Mouse (Mus musculus) spleen, embryonic (tissue): ENCODE measurements around the gene Cacna1i.

ENCODE experiments used
- CTCF ChIA-PET: fragments of 350-600 bp; sonication (Branson Sonifier 250); formaldehyde crosslinking; loops from one replicate; lab custom pipeline; 2022; lab: Charles Lee

The Cacna1i gene

GRCm38 (mm10) chr15:80286851-80287415 lies at the start of gene Cacna1i:
Gene Cacna1i, plus strand, starts transcription at chr15:80287238.
- CTCF ChIA-PET = no interaction called here

GRCm38 (mm10) chr15:80248135-80248534 lies 38.9 kb upstream of the Cacna1i start:
- CTCF ChIA-PET = interaction anchor here (0.7 kb wide), 1 partner anchor 9 kb away, joined by 3 read pairs; no protein-coding TSS in a partner anchor

GRCm38 (mm10) chr15:80248596-80248995 lies 38.4 kb upstream of the Cacna1i start:
- CTCF ChIA-PET = interaction anchor here (0.7 kb wide), 1 partner anchor 10 kb away, joined by 3 read pairs; no protein-coding TSS in a partner anchor

GRCm38 (mm10) chr15:80249672-80250071 lies 37.4 kb upstream of the Cacna1i start:
- CTCF ChIA-PET = no interaction called here

GRCm38 (mm10) chr15:80250586-80250985 lies 36.5 kb upstream of the Cacna1i start:
- CTCF ChIA-PET = no interaction called here

DNA sequence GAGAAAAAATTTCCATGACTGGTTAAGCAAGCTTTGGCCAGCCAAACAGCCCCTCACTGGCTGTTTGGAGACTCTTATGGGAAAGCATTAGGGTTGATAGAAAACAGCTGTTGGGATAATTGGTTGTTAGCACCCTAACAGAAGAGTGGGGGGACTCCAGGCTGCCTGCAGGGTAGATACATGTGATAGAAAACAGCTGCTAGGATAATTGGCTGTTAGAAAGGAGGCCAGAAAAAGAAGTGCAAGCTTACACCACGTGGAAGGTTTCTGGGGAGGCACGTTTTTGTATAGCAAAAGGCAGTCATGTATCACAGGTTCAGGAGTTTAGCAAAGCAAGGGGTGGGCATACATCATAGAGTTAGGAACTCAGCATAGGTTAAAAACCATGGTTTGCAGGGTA lies 33.5 kb upstream of the Cacna1i start:
- CTCF ChIA-PET = no interaction called here

DNA sequence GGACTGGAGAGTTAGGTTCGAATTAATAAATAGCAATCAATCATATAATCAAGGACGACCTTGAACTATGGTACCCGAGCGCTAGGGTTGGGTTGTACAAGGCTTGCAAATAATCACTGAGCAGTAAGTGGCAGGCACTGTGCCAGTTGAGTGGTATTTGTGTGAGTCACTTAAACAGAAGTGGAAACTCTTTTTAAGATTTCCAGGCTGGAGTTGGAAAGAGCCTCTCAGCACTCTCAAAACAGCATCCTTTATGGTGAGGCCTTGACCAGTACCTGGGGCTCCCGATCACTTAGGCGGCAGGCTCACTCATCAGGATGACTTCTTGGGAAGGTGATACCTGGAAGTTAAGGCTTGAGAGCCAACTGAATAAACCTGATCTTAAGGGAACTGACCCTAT lies 32.8 kb upstream of the Cacna1i start:
- CTCF ChIA-PET = interaction anchor here (1.1 kb wide), 1 partner anchor 23 kb away, joined by 4 read pairs; no protein-coding TSS in a partner anchor

- CTCF ChIA-PET = interaction anchor here (0.5 to 1.1 kb wide), 3 partner anchors 24 to 1375 kb away, joined by 3 to 7 read pairs (median 4); no protein-coding TSS in a partner anchor
These were observed 32.0 kb upstream of the Cacna1i start, which contains the start of gene Atf4 for GRCm38 (mm10) chr15:80254847-80255645. Gene Atf4, plus strand, starts transcription at chr15:80255184.

GRCm38 (mm10) chr15:80255646-80256121 lies 31.4 kb upstream of the Cacna1i start:
- CTCF ChIA-PET = interaction anchor here (0.5 to 0.6 kb wide), 2 partner anchors 44 to 1375 kb away, joined by 3 to 7 read pairs; no protein-coding TSS in a partner anchor

- CTCF ChIA-PET = interaction anchor here (0.5 kb wide), 1 partner anchor 379 kb away, joined by 10 read pairs; no protein-coding TSS in a partner anchor
These were observed 30.8 kb upstream of the Cacna1i start for GRCm38 (mm10) chr15:80256242-80256641.

DNA sequence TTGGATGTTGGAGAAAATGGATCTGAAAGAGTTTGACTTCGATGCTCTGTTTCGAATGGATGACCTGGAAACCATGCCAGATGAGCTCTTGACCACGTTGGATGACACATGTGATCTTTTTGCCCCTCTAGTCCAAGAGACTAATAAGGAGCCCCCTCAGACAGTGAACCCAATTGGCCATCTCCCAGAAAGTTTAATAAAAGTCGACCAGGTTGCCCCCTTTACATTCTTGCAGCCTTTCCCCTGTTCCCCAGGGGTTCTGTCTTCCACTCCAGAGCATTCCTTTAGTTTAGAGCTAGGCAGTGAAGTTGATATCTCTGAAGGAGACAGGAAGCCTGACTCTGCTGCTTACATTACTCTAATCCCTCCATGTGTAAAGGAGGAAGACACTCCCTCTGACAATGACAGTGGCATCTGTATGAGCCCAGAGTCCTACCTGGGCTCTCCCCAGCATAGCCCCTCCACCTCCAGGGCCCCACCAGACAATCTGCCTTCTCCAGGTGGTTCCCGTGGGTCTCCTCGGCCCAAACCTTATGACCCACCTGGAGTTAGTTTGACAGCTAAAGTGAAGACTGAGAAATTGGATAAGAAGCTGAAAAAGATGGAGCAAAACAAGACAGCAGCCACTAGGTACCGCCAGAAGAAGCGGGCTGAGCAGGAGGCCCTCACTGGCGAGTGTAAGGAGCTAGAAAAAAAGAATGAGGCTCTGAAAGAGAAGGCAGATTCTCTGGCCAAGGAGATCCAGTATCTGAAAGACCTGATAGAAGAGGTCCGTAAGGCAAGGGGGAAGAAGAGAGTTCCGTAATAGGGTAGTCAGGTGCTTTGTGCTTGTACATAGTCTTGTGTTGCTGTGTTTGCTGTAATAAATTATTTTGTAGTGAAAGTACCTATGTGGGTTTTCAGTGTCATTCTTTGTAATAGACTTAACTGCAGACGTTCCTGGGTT lies 30.1 kb upstream of the Cacna1i start:
- CTCF ChIA-PET = interaction anchor here (0.5 kb wide), 1 partner anchor 378 kb away, joined by 10 read pairs; no protein-coding TSS in a partner anchor

DNA sequence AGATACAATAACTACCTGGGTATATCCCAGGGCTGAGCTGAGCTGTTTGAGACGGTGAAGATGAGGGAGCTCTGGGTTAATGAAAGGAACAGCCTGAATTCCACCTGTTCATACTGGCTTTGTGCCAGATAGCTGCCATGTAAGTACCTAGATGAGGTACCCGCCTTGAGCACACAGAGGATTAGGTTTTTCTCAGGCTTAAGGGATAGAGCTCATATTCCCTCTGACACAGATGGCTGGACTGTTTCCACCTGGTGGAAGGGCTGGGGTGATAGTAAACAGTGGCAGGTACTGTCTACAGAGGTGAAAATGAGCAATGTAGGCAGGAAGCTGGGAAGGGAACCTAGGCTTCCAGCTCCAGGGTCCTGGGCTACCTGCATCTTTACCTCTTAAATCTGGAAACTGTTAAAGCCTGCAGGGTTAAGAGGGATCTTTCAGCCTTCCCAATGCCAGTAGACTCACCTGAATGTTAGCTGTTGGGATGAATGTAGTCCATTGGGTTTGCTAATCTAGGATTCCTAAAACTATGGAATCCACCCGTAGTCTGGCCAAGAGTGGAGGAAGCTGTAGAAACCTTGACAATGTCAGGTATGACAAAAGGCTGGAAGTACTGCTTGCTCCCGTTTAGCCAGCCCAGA lies 29.3 kb upstream of the Cacna1i start:
- CTCF ChIA-PET = no interaction called here

- CTCF ChIA-PET = interaction anchor here (0.6 to 1.1 kb wide), 3 partner anchors 22 to 1304 kb away, joined by 3 read pairs; no protein-coding TSS in a partner anchor
These were observed 28.5 kb upstream of the Cacna1i start for GRCm38 (mm10) chr15:80258240-80259170.

DNA sequence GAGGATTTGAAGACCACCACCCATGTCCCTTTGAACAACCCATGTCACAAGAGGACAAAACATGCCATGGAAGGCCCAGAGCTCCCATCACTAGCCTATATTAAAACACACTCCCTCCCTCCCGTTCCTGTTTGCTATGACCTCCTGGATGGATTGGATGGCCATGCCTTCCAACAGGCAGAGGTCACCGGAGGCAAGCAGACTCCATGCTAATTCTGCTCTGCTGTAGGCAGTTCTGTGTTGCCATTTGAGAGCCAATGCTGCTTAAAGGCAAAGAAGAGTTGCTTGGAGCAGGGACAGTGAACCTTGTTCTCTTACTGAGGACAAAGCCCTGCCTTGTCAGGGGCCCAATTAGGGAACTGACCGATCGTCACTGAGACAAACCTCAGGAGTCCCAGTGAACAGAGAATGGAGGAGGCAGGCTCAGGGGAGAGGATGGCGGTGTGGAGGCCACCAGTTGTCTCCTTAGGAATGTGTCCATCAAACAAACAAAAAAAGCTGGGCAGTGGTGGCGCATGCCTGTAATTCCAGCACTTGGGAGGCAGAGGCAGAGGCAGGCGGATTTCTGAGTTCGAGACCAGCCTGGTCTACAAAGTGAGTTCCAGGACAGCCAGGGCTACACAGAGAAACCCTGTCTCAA lies 27.5 kb upstream of the Cacna1i start:
- CTCF ChIA-PET = interaction anchor here (0.7 to 1.1 kb wide), 2 partner anchors 23 to 408 kb away, joined by 3 read pairs; no protein-coding TSS in a partner anchor

DNA sequence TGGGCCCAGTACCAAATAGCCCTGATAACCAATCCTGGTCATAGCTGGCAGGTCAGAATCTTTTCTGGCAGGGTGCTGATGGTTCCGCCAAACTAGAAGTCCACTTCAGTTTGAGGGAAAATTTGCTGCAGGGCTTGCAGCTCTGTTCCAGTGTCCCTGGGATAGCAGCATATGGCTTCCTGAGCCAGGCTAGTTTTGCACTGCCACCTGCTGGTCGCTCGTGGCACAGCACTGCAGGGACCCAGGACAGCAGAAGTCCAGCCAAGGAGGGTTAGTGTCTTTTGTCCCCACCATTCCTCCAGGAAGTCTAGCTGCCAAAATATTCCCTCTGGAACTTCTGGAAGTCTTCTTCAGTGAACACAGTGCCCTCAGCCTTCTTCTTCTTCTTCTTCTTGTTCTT lies 26.4 kb upstream of the Cacna1i start:
- CTCF ChIA-PET = interaction anchor here (0.6 kb wide), 2 partner anchors 176 to 1536 kb away, joined by 4 to 7 read pairs; no protein-coding TSS in a partner anchor

- CTCF ChIA-PET = interaction anchor here (0.6 kb wide), 1 partner anchor 445 kb away, joined by 6 read pairs; no protein-coding TSS in a partner anchor
These were observed 25.9 kb upstream of the Cacna1i start for GRCm38 (mm10) chr15:80261100-80261499.

- CTCF ChIA-PET = interaction anchor here (1.1 kb wide), 1 partner anchor 39 kb away, joined by 3 read pairs; no protein-coding TSS in a partner anchor
These were observed 23.1 kb upstream of the Cacna1i start, which contains the start of gene Rps19bp1 for GRCm38 (mm10) chr15:80263610-80264575. Gene Rps19bp1, minus strand, starts transcription at chr15:80264315.
